Mouse (Mus musculus): ENCODE results near the gene Lrrc59. TPM values are rescaled to one million over a fixed set of nuclear protein-coding genes. Genes with fewer than 3 reads are reported as not detected.
"Not testable (repeated sequence)": the region's sequence is repeated elsewhere in the genome, so short reads cannot be mapped to it uniquely, and the experiment has no call there.

Lrrc59 gene
- total RNA-seq, 2 experiments from 2014 or later: 96.2 to 98.0 TPM

DNA sequence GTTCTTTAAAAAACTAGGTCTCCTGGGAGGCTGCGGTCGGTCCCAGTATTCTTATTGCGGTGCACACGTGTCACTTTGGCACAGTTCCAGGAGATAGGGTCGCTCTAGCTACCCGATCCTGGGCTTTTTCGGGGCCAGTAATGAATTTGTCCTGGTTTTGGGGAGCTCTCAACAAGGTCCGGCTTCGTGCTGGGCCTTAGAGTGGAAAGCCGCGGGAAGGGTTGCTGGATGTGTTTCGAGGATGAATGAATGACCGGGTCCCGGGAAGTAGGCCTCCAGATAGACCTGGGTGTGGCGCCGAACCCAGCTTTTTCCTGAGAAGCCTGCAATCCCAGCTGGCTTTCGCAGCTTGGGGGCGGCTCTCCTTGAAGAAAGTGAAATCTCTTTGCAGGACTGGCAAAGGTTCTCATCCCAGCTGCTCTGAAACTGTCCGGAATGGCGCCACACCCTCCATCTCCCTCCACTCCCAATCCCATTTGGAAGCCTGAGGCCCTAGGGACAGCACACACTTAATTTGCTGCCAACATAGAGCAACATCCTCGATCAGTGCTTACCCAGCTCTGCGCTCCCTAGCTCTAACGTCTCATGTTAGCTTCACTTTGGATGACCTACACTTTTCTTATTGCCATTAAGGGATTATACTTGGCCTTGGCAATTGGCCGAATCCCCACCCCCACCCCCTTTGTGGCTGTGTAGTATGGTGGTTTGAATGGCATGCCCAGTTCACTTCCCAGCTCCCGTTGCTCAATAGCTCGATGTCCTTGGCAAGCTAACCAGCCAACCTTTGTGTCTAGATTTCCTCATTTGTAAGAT is 838 bp downstream of the Lrrc59 start:
- DNase-seq (ENCODE audit: low spot score in 2 of 2): peak; percentile 4 to 13

GRCm38 (mm10) chr11:94631969-94632368 is 2.4 kb downstream of the Lrrc59 start:
- no peak for DNase-seq (ENCODE audit: low spot score in 2 of 2)

DNA sequence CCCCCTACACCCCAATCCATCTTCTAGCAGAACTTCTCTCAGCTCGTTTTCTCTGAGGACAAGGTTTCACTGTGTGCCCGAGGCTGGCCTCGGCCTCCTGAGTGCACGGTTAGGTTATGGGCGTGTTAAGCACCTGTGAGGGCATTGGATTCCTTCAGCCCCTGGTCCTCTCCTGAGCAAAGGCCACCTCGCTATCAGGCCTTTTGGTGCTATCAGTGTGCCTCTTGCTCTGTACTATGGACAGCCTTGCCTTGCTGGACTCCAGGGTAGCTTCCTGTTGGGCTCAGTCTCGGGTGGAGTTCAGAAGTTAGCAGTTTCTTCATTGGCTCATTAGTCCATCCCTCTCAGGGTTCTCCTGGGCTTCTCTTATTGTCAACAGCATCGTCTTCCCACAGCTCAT is 3.4 kb downstream of the Lrrc59 start:
- no peak for DNase-seq (ENCODE audit: low spot score in 2 of 2)

DNA sequence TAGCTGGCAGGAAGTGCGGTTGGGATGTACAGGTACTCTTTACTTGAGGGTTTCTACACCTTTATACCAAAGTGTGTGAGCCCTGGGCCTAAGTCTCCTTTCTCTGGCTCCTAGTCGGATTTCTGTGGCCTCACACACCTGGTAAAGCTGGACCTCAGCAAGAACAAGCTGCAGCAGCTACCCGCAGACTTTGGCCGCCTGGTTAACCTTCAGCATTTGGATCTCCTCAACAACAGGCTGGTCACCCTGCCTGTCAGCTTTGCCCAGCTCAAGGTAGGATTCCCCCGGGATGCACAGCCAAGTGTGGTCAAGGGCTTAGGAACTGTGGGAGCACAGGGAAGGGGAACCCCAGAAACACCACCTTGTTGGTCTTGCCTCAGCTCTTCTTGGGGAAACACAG is 4.9 kb downstream of the Lrrc59 start:
- DNase-seq (ENCODE audit: low spot score in 2 of 2): no peak

DNA sequence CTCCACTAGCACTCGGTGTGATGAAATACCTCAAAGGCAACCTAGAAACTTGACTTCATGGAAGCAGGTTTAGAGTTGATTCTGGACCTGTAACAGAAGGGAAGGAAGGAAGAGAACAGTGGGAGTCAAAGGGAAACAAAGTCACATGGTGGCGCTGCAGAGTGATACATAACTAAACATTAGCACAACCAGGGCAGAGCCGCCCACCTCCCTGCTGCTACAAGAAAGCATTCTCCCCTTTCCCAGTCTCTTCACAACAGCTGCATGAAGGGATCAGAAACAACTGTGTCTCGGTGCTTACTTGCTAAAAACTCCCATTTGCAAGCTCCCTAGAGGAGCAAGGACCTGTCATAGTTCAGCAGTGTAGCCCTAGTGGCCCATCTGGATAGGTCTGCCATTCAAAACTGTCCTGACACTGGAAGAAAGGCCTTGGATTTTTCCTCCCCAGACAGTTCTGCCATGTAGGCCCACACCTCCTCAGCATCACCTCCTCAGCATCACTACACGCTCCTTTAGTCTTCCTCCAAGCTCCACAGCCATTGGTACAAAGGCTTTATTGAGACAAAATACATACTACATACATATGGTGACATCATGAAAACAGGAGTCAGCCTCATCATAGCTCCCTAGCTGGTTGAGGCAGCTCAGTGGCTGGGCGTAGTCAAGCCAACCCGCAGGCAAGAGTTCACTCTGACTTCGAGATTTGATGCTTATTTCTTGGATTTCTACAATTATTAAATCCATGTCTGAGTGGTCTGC is 15.1 kb downstream of the Lrrc59 start:
- peak; percentile 21 to 30 for DNase-seq (ENCODE audit: low spot score in 2 of 2)

DNA sequence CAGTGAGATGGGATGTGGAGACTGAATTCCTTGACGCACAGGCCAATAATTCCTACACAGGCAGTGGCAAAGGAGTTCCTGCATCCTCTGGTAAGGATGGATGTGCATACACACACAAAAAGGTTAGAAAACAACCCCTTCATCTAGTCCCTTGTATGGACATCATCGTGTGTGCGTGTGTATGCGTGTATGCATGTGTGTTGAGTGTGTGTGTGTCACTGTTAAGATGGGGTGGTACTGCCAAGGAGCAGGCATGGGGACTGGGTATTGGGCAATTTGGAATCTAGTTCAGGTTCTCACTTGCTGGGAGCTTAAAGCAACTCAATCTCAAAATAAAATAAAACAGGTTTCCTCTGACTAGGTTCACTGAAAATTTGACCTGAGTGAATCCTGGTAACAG is 16.9 kb downstream of the Lrrc59 start:
- DNase-seq (ENCODE audit: low spot score in 2 of 2): no peak

DNA sequence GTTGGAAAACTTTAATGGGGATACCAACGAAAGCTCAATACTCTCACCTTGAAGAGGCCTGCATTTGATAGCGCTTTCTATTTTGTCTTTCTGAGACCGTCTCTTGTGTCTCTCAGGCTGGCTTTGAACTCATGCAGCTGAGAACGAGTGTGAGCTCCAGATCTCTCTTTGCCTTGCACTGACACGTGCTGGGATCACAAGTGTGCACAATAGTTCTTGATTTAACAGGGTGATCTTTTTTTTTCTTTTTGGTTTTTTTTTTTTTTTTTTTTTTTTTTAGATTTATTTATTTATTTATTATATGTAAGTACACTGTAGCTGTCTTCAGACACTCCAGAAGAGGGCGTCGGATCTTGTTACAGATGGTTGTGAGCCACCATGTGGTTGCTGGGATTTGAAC is 21.7 kb downstream of the Lrrc59 start:
- DNase-seq (ENCODE audit: low spot score in 2 of 2): not testable (repeated sequence)

GRCm38 (mm10) chr11:94652973-94653372 is 23.4 kb downstream of the Lrrc59 start:
- DNase-seq (ENCODE audit: low spot score in 2 of 2): no peak

DNA sequence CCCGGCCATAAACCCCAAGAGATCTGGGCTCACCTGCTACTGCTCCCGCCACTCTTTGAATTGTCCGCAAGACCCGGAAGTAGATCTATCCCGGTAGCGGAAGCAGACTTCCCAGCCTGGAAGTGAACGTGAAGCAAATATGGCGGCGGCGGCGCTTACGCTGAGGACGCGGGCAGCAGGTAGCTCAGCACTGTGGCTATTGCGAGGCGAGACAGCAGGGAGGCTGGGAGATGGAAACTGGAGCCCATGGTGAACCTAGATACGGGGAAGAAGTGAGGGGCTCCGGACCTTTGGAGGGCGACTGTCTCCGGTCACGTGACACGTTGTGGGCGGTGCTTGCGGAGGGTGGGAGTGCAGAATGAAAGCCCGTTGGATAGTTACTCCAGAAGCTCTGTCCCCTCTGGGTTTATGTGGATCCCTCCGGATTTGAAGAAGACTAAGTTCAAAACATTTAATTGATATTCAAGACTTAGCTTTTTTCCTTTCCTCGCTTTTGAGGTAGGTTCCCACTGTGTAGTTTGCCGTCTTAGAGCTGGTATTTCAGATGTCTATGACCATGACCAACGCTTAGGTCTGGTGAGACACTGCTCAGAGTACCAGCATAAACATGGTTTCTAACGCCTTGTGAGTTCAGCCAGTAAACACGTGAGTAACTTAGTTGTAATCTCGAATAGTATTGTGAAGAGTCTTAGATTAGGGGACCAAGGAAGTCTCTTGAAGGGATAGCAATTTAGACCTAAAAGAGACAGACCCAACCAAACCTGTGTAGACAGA is 24.3 kb downstream of the Lrrc59 start, which contains the start of the genes Mrpl27 and Eme1:
TSS of gene Mrpl27 (plus strand) at position 105 of the 774 bp plus-strand sequence.
TSS of gene Eme1 (minus strand) at position 302 of the 774 bp plus-strand sequence.
- peak; percentile 83 to 85 for DNase-seq (ENCODE audit: low spot score in 2 of 2)

GRCm38 (mm10) chr11:94661344-94661743 is 31.8 kb downstream of the Lrrc59 start:
- DNase-seq (ENCODE audit: low spot score in 2 of 2): no peak

GRCm38 (mm10) chr11:94665281-94665680 is 35.7 kb downstream of the Lrrc59 start:
- no peak for DNase-seq (ENCODE audit: low spot score in 2 of 2)

GRCm38 (mm10) chr11:94674984-94675383 is 45.4 kb downstream of the Lrrc59 start:
- DNase-seq (ENCODE audit: low spot score in 2 of 2): peak; percentile 31 to 50

DNA sequence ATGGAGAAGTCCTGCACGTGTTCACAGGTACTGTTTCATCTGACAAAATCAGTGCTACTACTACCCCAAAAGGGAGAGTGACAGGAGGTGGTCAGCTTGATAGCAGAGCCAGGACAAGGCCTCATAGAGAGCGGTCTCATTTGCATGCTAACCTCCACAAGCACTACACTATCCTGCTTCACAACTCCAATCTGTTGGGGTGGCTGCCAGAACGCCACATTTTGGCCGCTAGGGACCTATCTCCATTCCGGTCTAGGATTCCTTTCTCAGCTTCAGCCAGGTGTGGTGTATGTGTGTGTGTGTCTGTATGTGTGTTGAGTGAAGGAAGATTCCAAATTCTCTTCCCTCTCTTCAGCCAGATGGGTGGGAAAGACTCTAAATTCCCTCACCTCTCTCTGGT is 45.9 kb downstream of the Lrrc59 start:
- DNase-seq (ENCODE audit: low spot score in 2 of 2): no peak

DNA sequence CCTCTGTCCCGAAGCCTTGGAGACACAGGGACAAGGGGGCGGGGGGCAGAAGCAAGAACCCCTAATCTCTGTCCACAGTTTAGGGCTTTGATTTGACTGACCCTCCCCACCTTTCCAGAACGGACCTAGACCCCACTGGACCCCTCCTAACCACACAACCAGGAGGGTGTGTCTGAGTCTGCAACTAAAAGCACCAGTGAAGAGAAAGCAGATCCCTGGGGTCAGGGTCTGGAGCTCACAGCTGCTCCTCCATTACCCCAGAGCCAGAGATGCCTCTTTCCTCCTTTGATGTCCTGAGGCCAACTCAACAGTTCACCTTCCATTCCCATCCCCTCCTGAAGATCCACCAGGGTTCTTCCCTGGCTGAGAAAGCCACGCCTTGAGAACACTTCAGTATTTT is 46.7 kb downstream of the Lrrc59 start:
- DNase-seq (ENCODE audit: low spot score in 2 of 2): no peak

DNA sequence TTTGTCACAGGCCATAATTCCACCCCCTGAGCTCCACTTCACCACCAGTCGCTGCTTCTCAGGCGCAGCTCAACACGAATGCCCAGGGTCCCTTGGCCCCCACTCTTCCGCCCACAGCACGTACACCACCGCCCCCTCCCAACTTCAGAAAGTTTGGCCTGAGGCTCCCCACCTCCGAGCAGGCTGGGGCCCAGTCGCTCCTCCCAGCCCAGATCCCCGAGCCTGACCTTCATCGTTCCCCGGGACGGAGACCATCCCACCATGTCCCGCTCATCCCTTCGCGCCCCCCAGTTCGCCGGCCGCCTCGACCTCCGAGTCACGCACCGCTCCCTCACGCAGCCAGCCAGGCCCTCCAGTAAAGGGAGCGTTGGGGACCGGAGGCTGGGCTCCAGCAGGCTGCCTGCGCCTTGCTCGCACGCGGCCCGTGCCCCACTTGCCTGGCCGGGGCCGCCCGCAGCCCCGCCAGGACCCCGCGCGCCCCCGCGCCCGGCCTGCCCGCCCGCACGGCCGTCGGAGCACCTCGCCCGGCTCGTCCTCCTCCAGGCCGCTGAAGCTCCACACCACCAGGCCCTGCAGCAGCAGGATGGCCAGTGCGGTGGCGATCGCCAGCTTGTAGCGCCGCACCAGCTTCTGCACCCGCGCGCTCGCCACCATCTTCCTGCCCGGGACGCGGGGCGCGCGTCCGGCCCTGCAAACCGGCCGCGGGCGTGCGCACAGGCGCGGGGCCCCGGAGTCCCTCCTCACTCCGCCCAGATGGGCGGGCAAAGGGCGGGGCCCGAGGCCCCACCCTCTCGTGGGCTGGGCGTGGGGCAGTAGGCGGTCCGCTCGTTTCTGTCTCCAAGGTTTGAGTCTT is 47.4 kb downstream of the Lrrc59 start, which contains the start of gene Xylt2:
TSS of gene Xylt2 (minus strand) at position 762 of the 853 bp plus-strand sequence.
- peak; percentile 82 to 91 for DNase-seq (ENCODE audit: low spot score in 2 of 2)

- DNase-seq (ENCODE audit: low spot score in 2 of 2): no peak
Observed at GRCm38 (mm10) chr11:94677607-94678145, 48.1 kb downstream of the Lrrc59 start.

DNA sequence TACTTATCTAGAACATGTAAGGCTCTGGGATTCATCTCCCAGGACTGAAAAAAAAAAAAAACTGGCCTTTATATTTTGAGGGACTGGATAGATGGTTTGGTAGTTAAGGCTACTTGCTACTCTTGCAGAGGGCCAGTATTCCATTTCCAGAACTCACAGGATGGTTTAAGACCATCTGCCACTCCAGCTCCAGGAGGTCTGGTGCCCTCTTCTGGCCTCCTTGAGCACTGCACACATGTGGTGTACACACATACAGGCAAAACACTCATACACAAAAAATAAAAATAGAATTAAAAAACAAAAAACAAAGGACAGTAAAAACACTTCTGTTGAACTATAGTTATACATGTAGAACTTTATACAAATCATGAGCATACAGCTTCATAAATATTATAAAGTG is 51.1 kb downstream of the Lrrc59 start:
- no peak for DNase-seq (ENCODE audit: low spot score in 2 of 2)

- no peak for DNase-seq (ENCODE audit: low spot score in 2 of 2)
Observed at GRCm38 (mm10) chr11:94681640-94682039, 52.1 kb downstream of the Lrrc59 start.

DNA sequence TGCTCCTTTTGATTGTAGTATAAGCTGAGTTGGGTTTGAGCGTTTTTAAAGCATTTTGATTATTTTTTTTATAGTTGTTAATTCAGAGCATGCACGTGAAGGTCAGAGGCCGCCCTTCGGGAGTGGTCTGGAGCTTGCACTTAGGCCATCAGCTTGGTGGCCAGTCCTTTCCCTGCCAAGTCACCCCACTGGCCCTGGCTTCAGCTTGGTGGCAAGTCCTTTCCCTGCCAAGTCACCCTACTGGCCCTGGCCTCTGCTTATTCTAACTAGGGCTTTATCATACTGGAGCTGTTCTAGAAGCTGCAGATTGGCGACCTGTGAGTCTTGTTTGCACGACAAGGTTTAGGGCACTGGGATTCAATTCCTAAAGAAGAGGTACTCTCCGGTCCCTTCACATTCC is 52.9 kb downstream of the Lrrc59 start:
- DNase-seq (ENCODE audit: low spot score in 2 of 2): no peak

DNA sequence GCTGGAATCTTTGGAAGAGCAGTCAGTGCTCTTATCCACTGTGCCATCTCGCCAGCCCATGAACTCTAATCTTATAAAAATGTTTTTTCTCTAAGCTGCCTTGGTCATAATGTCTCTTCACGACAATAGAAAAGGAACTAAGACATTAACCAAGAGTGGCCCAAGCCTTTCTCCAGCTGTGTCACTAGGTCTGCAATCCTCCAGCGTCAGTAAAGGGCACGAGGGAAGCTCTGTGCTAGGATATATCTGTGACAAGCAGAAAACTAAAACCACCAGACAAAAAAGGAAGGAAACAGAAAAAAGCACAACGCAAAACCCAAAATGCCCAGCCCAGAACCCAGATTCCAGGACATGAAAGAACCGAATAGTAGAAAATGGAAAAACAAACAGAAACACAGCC is 57.6 kb downstream of the Lrrc59 start:
- no peak for DNase-seq (ENCODE audit: low spot score in 2 of 2)

All from left cerebral cortex, adult 18-20 months (tissue).